Mouse (Mus musculus) gastrocnemius, postnatal 36 days (tissue): ENCODE data around the gene Scml4. TPM values are rescaled to one million over a fixed set of nuclear protein-coding genes. Genes with fewer than 3 reads are reported as not detected.

Source experiments
- DNase-seq, 2 experiments: peaks; one replicate each; pipeline ENCODE4 v3.0.0; 2022
- intact Hi-C: fragments of 180-260 bp; cut with DNase I; formaldehyde crosslinking; loops from one replicate; pipeline ENCODE4 v1.15.1; 2025
- long read RNA-seq, 2 experiments: library from polyadenylated mRNA; stranded (forward); transcript quantifications; one replicate each; pipeline ENCODE4 v2.0.0; 2021
- total RNA-seq, 2 experiments: library from RNA; stranded (reverse); gene quantifications; 2 replicates each; pipeline ENCODE4 v1.2.3; 2021

Gene Scml4
- 1 to 10 TPM in 1 of 2 experiments, under 1 TPM in 1; 0.94 to 1.3 TPM for total RNA-seq
- long read RNA-seq, experiment 1, result 0 reads
- long read RNA-seq, experiment 2, result 0 reads

GRCm38 (mm10) chr10:42860159-42860911 lies at the start of gene Scml4:
Gene Scml4 (plus strand): TSS chr10:42860370.
- intact Hi-C loops, result loop anchor here (5.0 kb wide), 1 partner anchor 82 kb away; no protein-coding TSS in a partner anchor

GRCm38 (mm10) chr10:42825923-42826322 lies 34.2 kb upstream of the Scml4 start:
- intact Hi-C loops, result no loop called here
- no peak for DNase-seq

More at GRCm38 (mm10) chr10:42860159-42860911, at the start of gene Scml4:
- no peak for DNase-seq

- intact Hi-C loops, result no loop called here
- DNase-seq, result no peak
These were observed 33.0 kb upstream of the Scml4 start for GRCm38 (mm10) chr10:42827155-42827554.

- intact Hi-C loops, result no loop called here
- no peak for DNase-seq
These were observed 30.2 kb upstream of the Scml4 start for GRCm38 (mm10) chr10:42830007-42830406.

GRCm38 (mm10) chr10:42830409-42830808 lies 29.8 kb upstream of the Scml4 start:
- intact Hi-C loops, result no loop called here
- no peak for DNase-seq

GRCm38 (mm10) chr10:42832677-42833076 lies 27.5 kb upstream of the Scml4 start:
- DNase-seq, result no peak
- intact Hi-C loops, result no loop called here

- DNase-seq, result no peak
- intact Hi-C loops, result no loop called here
These were observed 26.1 kb upstream of the Scml4 start for GRCm38 (mm10) chr10:42833871-42834727.

- no peak for DNase-seq
- intact Hi-C loops, result no loop called here
These were observed 22.1 kb upstream of the Scml4 start for GRCm38 (mm10) chr10:42838106-42838505.

GRCm38 (mm10) chr10:42838736-42839135 lies 21.4 kb upstream of the Scml4 start:
- no peak for DNase-seq
- intact Hi-C loops, result no loop called here

- DNase-seq, result no peak
- intact Hi-C loops, result loop anchor here (5.0 kb wide), 2 partner anchors 52 to 147 kb away; no protein-coding TSS in a partner anchor
These were observed 20.1 kb upstream of the Scml4 start for GRCm38 (mm10) chr10:42840036-42840435.

- no peak for DNase-seq
- intact Hi-C loops, result loop anchor here (1.0 to 5.0 kb wide), 3 partner anchors 51 to 146 kb away; no protein-coding TSS in a partner anchor
These were observed 18.5 kb upstream of the Scml4 start for GRCm38 (mm10) chr10:42841531-42842195.

- intact Hi-C loops, result loop anchor here (1.0 to 5.0 kb wide), 3 partner anchors 50 to 145 kb away; no protein-coding TSS in a partner anchor
- peak; percentile 82 to 83 for DNase-seq
These were observed 17.8 kb upstream of the Scml4 start for GRCm38 (mm10) chr10:42842358-42842757.

GRCm38 (mm10) chr10:42843416-42843815 lies 16.8 kb upstream of the Scml4 start:
- DNase-seq, result no peak

GRCm38 (mm10) chr10:42845480-42845879 lies 14.7 kb upstream of the Scml4 start:
- intact Hi-C loops, result no loop called here
- DNase-seq, result no peak

More at GRCm38 (mm10) chr10:42843416-42843815, 16.8 kb upstream of the Scml4 start:
- intact Hi-C loops, result loop anchor here (5.0 kb wide), 2 partner anchors 49 to 144 kb away; no protein-coding TSS in a partner anchor

- intact Hi-C loops, result no loop called here
- DNase-seq, result peak in 1 of 2 experiments; percentile 11
These were observed 11.7 kb upstream of the Scml4 start for GRCm38 (mm10) chr10:42848179-42849080.

- intact Hi-C loops, result no loop called here
These were observed 11.1 kb upstream of the Scml4 start for GRCm38 (mm10) chr10:42849081-42849400.

GRCm38 (mm10) chr10:42854838-42855237 lies 5.3 kb upstream of the Scml4 start:
- intact Hi-C loops, result no loop called here
- DNase-seq, result no peak

More at GRCm38 (mm10) chr10:42849081-42849400, 11.1 kb upstream of the Scml4 start:
- DNase-seq, result peak in 1 of 2 experiments; percentile 10

GRCm38 (mm10) chr10:42855250-42855649 lies 4.9 kb upstream of the Scml4 start:
- DNase-seq, result no peak
- intact Hi-C loops, result no loop called here

GRCm38 (mm10) chr10:42856574-42856973 lies 3.6 kb upstream of the Scml4 start:
- DNase-seq, result no peak
- intact Hi-C loops, result no loop called here
